Mouse (Mus musculus) liver, postnatal 0 days (tissue): ENCODE data around the gene Car5a. TPM values are rescaled to one million over a fixed set of nuclear protein-coding genes. Genes with fewer than 3 reads are reported as not detected.

Experiments
- ATAC-seq: fragments of 200-750 bp; cut with Nextera tagmentation; 2 replicates; pipeline ENCODE4 v1.8.0; 2017; ENCODE audit warnings: mild to moderate bottlenecking, moderate library complexity
- DNase-seq: peaks from one replicate; pipeline ENCODE4 v3.0.0-alpha.2; 2016
- H3K27ac ChIP-seq: fragments of 300-500 bp; sonication (generic); 2 replicates; pipeline ENCODE4 v1.5.1; 2014; ENCODE audit warnings: antibody characterized with exemption, moderate library complexity, mild to moderate bottlenecking, low read depth
- H3K27me3 ChIP-seq: fragments of 300-500 bp; sonication (generic); 2 replicates; pipeline ENCODE4 v1.6.1; 2014; ENCODE audit warnings: low read length, control low read depth, mixed read lengths; ENCODE audit not compliant: insufficient read depth
- H3K36me3 ChIP-seq: fragments of 300-500 bp; sonication (generic); replicated peaks from 2 replicates; pipeline ENCODE4 v1.6.1; 2014; ENCODE audit warnings: mild to moderate bottlenecking, control low read depth, low read length, moderate library complexity, mixed read lengths; ENCODE audit not compliant: insufficient read depth
- H3K4me1 ChIP-seq: fragments of 300-500 bp; sonication (generic); 2 replicates; pipeline ENCODE4 v1.6.1; 2014; ENCODE audit warnings: antibody characterized with exemption, mild to moderate bottlenecking, control low read depth; ENCODE audit not compliant: insufficient read depth
- H3K4me2 ChIP-seq: fragments of 300-500 bp; sonication (generic); 2 replicates; pipeline ENCODE4 v1.6.1; 2014; ENCODE audit warnings: low read depth, mild to moderate bottlenecking, low read length, moderate library complexity, mixed read lengths
- H3K4me3 ChIP-seq: fragments of 300-500 bp; sonication (generic); 2 replicates; pipeline ENCODE4 v1.5.1; 2014; ENCODE audit warnings: low read depth, low read length
- H3K9ac ChIP-seq: fragments of 300-500 bp; sonication (generic); replicated peaks from 2 replicates; pipeline ENCODE4 v1.6.1; 2014; ENCODE audit warnings: mild to moderate bottlenecking, moderate library complexity
- H3K9me3 ChIP-seq: fragments of 300-500 bp; sonication (generic); 2 replicates; pipeline ENCODE4 v1.6.1; 2016; ENCODE audit warnings: mild to moderate bottlenecking, control low read depth, low read length, mixed read lengths
- CTCF ChIP-seq: sonication (generic); IDR thresholded peaks from 2 replicates; pipeline ENCODE4 v1.5.1; 2016; ENCODE audit warnings: antibody characterized with exemption, low read depth
- EP300 ChIP-seq: IDR thresholded peaks from 2 replicates; pipeline ENCODE4 v1.6.1; 2016; ENCODE audit warnings: antibody characterized with exemption, low read depth, mild to moderate bottlenecking
- WGBS: fragments of 180-500 bp; shearing (Covaris S2); extraction: QIAGEN DNeasy Blood & Tissue Kit; methylation state at CpG from one replicate; pipeline ENCODE4 v1.1.7; 2014; ENCODE audit not compliant: insufficient replicate concordance; 5-methylcytosine and 5-hydroxymethylcytosine counted together
- polyA plus RNA-seq: library from polyadenylated mRNA; unstranded; fragments of >200 nt; fragmentation: Nextera tagmentation; extraction: Ambion mirVana; gene quantifications from 2 replicates; pipeline ENCODE4 v1.2.1, GENCODE M21; 2015

The Car5a gene
- polyA plus RNA-seq, 1 experiment from 2014 or later, result 9.6 TPM

- H3K36me3 ChIP-seq, result no peaks in the 10 kb centered on the region; the same call in 1 of the 2 replicates
- H3K27ac ChIP-seq, result peak overlapping the region; percentile 88
- DNase-seq (no peak), ATAC-seq (no peak)
- no peaks in the 10 kb centered on the region for H3K27me3 ChIP-seq
- H3K9me3 ChIP-seq, result no peaks in the 10 kb centered on the region
- no peak for TF ChIP-seq CTCF
- H3K4me2 ChIP-seq, result peak overlapping the region; percentile 83
- peak overlapping the region; percentile 57 for H3K4me3 ChIP-seq
- 51% methylated on average over 19 of the region's 19 CpGs for WGBS
- H3K4me1 ChIP-seq, result peaks cover 48% of the 10 kb centered on the region
- H3K9ac ChIP-seq, result peak overlapping the region; percentile 73
These were observed 3.8 kb upstream of the Car5a start for GRCm38 (mm10) chr8:121948321-121949145.

DNA sequence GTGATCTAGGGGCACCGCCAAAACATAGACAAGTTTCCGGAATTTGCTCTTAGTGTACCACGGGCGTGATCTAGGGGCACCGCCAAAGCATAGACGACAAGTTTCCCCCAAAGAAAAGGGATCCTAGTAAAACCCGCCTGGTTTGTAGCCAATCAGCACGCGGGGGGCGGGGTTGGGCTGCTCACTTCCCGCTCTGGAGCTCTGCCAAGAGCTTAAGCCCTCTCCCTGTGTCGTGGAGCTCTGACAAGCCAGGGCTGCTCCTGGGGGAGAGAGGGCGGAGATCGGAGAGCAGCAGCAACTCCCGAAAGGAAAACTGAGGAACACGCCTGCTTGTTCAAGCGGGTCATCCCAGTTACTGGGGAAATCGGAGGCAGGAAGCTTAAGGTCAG is 3.0 kb upstream of the Car5a start:
- H3K36me3 ChIP-seq, result no peaks in the 10 kb centered on the region
- H3K4me3 ChIP-seq, result peak overlapping the region; percentile 57
- ATAC-seq (peak; percentile 14), DNase-seq (peak; percentile 95)
- H3K27me3 ChIP-seq, result no peaks in the 10 kb centered on the region
- peaks cover 41% of the 10 kb centered on the region for H3K4me1 ChIP-seq
- no peaks in the 10 kb centered on the region for H3K9me3 ChIP-seq
- peak overlapping the region; percentile 73 for H3K9ac ChIP-seq
- WGBS, result under 1% methylated on average over 18 of the region's 18 CpGs
- peak overlapping the region; percentile 83 for H3K4me2 ChIP-seq
- TF ChIP-seq CTCF (no peak), EP300 (no peak)
- peak overlapping the region; percentile 88 for H3K27ac ChIP-seq

GRCm38 (mm10) chr8:121947047-121947752 is 2.5 kb upstream of the Car5a start:
- peak overlapping the region; percentile 88 for H3K27ac ChIP-seq
- no peak for TF ChIP-seq CTCF
- TF ChIP-seq EP300, result no peak
- no peaks in the 10 kb centered on the region for H3K36me3 ChIP-seq
- H3K4me2 ChIP-seq, result peak overlapping the region; percentile 83
- peak overlapping the region; percentile 73 for H3K9ac ChIP-seq
- peak overlapping the region; percentile 57 for H3K4me3 ChIP-seq
- no peaks in the 10 kb centered on the region for H3K27me3 ChIP-seq
- no peak for ATAC-seq
- no peak for DNase-seq
- peaks cover 35% of the 10 kb centered on the region for H3K4me1 ChIP-seq
- WGBS, result 34% methylated on average over 18 of the region's 19 CpGs
- H3K9me3 ChIP-seq, result no peaks in the 10 kb centered on the region

GRCm38 (mm10) chr8:121946351-121946750 is 1.6 kb upstream of the Car5a start:
- H3K36me3 ChIP-seq, result no peaks in the 10 kb centered on the region
- H3K4me3 ChIP-seq, result no peak overlapping the region
- 84% methylated on average over 7 of the region's 7 CpGs for WGBS
- ATAC-seq (no peak), DNase-seq (no peak)
- no peaks in the 10 kb centered on the region for H3K9me3 ChIP-seq
- no peak for TF ChIP-seq EP300
- H3K4me2 ChIP-seq, result no peak overlapping the region
- H3K4me1 ChIP-seq, result peaks cover 30% of the 10 kb centered on the region
- no peaks in the 10 kb centered on the region for H3K27me3 ChIP-seq
- H3K27ac ChIP-seq, result no peak overlapping the region
- H3K9ac ChIP-seq, result no peak overlapping the region

GRCm38 (mm10) chr8:121943716-121944115 is 988 bp downstream of the Car5a start:
- H3K4me3 ChIP-seq, result peak overlapping the region; percentile 26
- peak overlapping the region; percentile 63 for H3K4me2 ChIP-seq
- no peaks in the 10 kb centered on the region for H3K9me3 ChIP-seq
- TF ChIP-seq CTCF, result no peak
- no peak for TF ChIP-seq EP300
- peak overlapping the region; percentile 51 for H3K9ac ChIP-seq
- peaks cover 21% of the 10 kb centered on the region for H3K4me1 ChIP-seq
- H3K27ac ChIP-seq, result peak overlapping the region; percentile 75
- no peaks in the 10 kb centered on the region for H3K36me3 ChIP-seq
- no peak for ATAC-seq
- H3K27me3 ChIP-seq, result no peaks in the 10 kb centered on the region
- WGBS, result 66% methylated on average over 8 of the region's 8 CpGs
- no peak for DNase-seq

- peak; percentile 46 for ATAC-seq
- 17% methylated on average over 2 of the region's 2 CpGs for WGBS
- DNase-seq, result no peak
These were observed 1.6 kb downstream of the Car5a start for GRCm38 (mm10) chr8:121943057-121943540.

More at GRCm38 (mm10) chr8:121943057-121943540, 1.6 kb downstream of the Car5a start:
- no peaks in the 10 kb centered on the region for H3K9me3 ChIP-seq
- H3K4me1 ChIP-seq, result peaks cover 15% of the 10 kb centered on the region
- H3K4me2 ChIP-seq, result peak overlapping the region; percentile 63; the same call in 1 of the 2 replicates
- TF ChIP-seq CTCF (no peak), EP300 (peak; percentile 36; the same call in 1 of the 2 replicates)
- H3K9ac ChIP-seq, result no peak overlapping the region
- H3K27ac ChIP-seq, result peak overlapping the region; percentile 75
- no peaks in the 10 kb centered on the region for H3K36me3 ChIP-seq
- H3K27me3 ChIP-seq, result no peaks in the 10 kb centered on the region
- H3K4me3 ChIP-seq, result no peak overlapping the region
